Mouse (Mus musculus): ENCODE measurements around the gene Gzf1. TPM values are rescaled to one million over a fixed set of nuclear protein-coding genes. Genes with fewer than 3 reads are reported as not detected.
A peak's percentile ranks its signal among the peaks of the same experiment; 100 is the strongest.

Gzf1 gene
- polyA plus RNA-seq, 1 experiment from 2014 or later = 17.7 TPM

DNA sequence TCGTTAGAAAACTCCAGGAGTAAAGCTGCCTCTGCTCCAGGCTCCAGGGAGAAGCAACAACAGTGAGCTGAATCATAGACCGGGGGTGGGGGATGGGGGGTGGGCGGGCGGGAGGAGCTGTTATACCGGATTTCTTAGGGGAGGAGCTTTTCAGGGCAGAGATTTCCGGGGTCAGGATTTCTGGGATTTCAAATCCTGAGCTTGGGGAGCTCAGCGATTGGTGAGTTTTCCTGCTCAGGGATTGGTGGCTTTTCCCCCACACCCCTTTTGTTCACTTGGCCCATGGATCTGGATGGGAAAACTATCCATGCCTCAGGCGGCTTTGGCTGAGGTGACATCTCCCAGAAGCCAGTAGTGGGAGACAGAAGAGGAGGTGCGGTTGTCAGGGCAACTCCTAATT, 1.5 kb upstream of the Gzf1 start:
- Histone ChIP-seq H3K4me1 (replicated peaks) (peaks cover 40% of the 10 kb centered on the region), H3K36me3 (peaks cover 34% of the 10 kb centered on the region), H3K9ac (peak overlapping the region; percentile 54), H3K9me3 (replicated peaks) (no peaks in the 10 kb centered on the region), H3K4me2 (peak overlapping the region; percentile 95), H3K27ac (ENCODE audit: poor library complexity, severe bottlenecking) (peak overlapping the region; percentile 94), H3K27me3 (replicated peaks) (no peaks in the 10 kb centered on the region), H3K4me3 (peak overlapping the region; percentile 31)
- 3% methylated on average over 9 of the region's 9 CpGs for WGBS
- ATAC-seq (ENCODE audit: insufficient number of reproducible peaks, low FRiP score) = no peak; the same call in 1 of the 2 replicates

DNA sequence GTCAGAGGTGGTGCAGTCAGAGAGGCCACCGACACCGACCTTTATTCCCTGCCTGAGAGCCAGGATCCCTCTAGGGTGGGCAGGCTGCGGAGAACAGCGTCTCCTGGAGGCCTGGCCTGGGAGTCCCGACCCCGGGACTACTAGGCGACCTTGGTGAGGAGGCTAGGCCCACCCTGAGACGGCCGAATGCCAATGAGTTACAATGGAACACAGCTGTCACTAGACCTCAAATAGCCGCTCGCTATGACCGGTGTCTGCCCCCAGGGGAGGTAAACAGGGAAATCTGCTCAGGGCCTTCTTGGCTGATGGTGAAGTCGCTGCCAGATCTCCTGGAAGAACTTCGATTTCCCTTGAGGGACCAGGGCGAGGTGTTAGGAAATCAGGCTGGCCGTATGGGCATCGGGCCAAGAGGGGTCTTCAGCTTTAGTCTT, 653 bp downstream of the Gzf1 start:
- peak overlapping the region; percentile 95 for H3K4me2 ChIP-seq
- H3K27me3 ChIP-seq (replicated peaks) = no peaks in the 10 kb centered on the region
- peak overlapping the region; percentile 95 for H3K9ac ChIP-seq
- no peaks in the 10 kb centered on the region for H3K9me3 ChIP-seq (replicated peaks)
- peak; percentile 75 for ATAC-seq (ENCODE audit: insufficient number of reproducible peaks, low FRiP score)
- peak overlapping the region; percentile 97 for H3K4me3 ChIP-seq
- peak overlapping the region; percentile 94 for H3K27ac ChIP-seq (ENCODE audit: poor library complexity, severe bottlenecking)
- WGBS = 7% methylated on average over 17 of the region's 17 CpGs
- H3K36me3 ChIP-seq = peaks cover 38% of the 10 kb centered on the region
- H3K4me1 ChIP-seq (replicated peaks) = peaks cover 39% of the 10 kb centered on the region

- no peak for ATAC-seq (ENCODE audit: insufficient number of reproducible peaks, low FRiP score)
- no peak overlapping the region for H3K4me2 ChIP-seq
- 72% methylated on average over 1 of the region's 1 CpGs for WGBS
These were observed 2.2 kb downstream of the Gzf1 start for GRCm38 (mm10) chr2:148683031-148683430.

GRCm38 (mm10) chr2:148684972-148685371, 4.1 kb downstream of the Gzf1 start:
- peaks cover 61% of the 10 kb centered on the region for H3K36me3 ChIP-seq
- H3K4me2 ChIP-seq = no peak overlapping the region
- WGBS = 91% methylated on average over 2 of the region's 2 CpGs
- no peak overlapping the region for H3K4me3 ChIP-seq
- no peak for ATAC-seq (ENCODE audit: insufficient number of reproducible peaks, low FRiP score)
- H3K4me1 ChIP-seq (replicated peaks) = peaks cover 17% of the 10 kb centered on the region
- H3K27ac ChIP-seq (ENCODE audit: poor library complexity, severe bottlenecking) = no peak overlapping the region
- no peak overlapping the region for H3K9ac ChIP-seq
- H3K27me3 ChIP-seq (replicated peaks) = no peaks in the 10 kb centered on the region
- no peaks in the 10 kb centered on the region for H3K9me3 ChIP-seq (replicated peaks)

More at GRCm38 (mm10) chr2:148683031-148683430, 2.2 kb downstream of the Gzf1 start:
- Histone ChIP-seq H3K36me3 (peaks cover 46% of the 10 kb centered on the region), H3K4me3 (no peak overlapping the region), H3K27ac (ENCODE audit: poor library complexity, severe bottlenecking) (no peak overlapping the region), H3K9ac (no peak overlapping the region), H3K27me3 (replicated peaks) (no peaks in the 10 kb centered on the region), H3K9me3 (replicated peaks) (no peaks in the 10 kb centered on the region), H3K4me1 (replicated peaks) (peaks cover 33% of the 10 kb centered on the region)

DNA sequence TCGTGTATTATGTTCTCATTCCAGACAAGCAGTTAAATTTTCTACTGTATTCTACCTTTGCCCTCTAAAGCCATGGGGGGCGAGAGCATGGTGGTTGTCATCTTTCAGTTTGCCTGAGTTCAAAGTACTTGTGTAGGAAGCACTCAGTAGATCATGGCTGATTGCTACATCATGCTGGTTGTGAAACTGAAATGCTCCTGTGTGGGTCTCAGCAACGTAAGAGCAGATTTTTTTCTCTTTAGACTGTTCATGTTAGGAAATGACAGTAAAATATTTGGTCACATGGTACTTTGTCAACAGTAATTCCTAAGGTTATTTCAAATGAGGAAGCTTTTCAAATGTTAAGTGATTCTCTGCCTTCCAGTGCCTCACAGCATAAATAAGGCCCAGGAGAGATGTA, 4.9 kb downstream of the Gzf1 start:
- Histone ChIP-seq H3K9ac (no peak overlapping the region), H3K4me2 (no peak overlapping the region), H3K27me3 (replicated peaks) (no peaks in the 10 kb centered on the region), H3K4me1 (replicated peaks) (peaks cover 14% of the 10 kb centered on the region), H3K4me3 (no peak overlapping the region), H3K36me3 (peaks cover 69% of the 10 kb centered on the region), H3K9me3 (replicated peaks) (no peaks in the 10 kb centered on the region), H3K27ac (ENCODE audit: poor library complexity, severe bottlenecking) (no peak overlapping the region)
- WGBS = 87% methylated on average over 3 of the region's 3 CpGs
- no peak for ATAC-seq (ENCODE audit: insufficient number of reproducible peaks, low FRiP score)

- Histone ChIP-seq H3K27me3 (replicated peaks) (no peaks in the 10 kb centered on the region), H3K27ac (ENCODE audit: poor library complexity, severe bottlenecking) (no peak overlapping the region), H3K4me2 (no peak overlapping the region), H3K9ac (no peak overlapping the region), H3K36me3 (peaks cover 80% of the 10 kb centered on the region), H3K4me3 (no peak overlapping the region), H3K4me1 (replicated peaks) (peaks cover 9% of the 10 kb centered on the region), H3K9me3 (replicated peaks) (no peaks in the 10 kb centered on the region)
- WGBS = 66% methylated on average over 1 of the region's 1 CpGs
- no peak for ATAC-seq (ENCODE audit: insufficient number of reproducible peaks, low FRiP score)
These were observed 6.0 kb downstream of the Gzf1 start for GRCm38 (mm10) chr2:148686862-148687261.

- ATAC-seq (ENCODE audit: insufficient number of reproducible peaks, low FRiP score) = no peak
- Histone ChIP-seq H3K4me2 (no peak overlapping the region), H3K9me3 (replicated peaks) (no peaks in the 10 kb centered on the region), H3K27ac (ENCODE audit: poor library complexity, severe bottlenecking) (no peak overlapping the region), H3K4me1 (replicated peaks) (peaks cover 6% of the 10 kb centered on the region; the same call in 1 of the 2 replicates), H3K27me3 (replicated peaks) (no peaks in the 10 kb centered on the region), H3K4me3 (no peak overlapping the region), H3K9ac (no peak overlapping the region), H3K36me3 (peaks cover 87% of the 10 kb centered on the region)
- WGBS = 89% methylated on average over 5 of the region's 5 CpGs
These were observed 7.1 kb downstream of the Gzf1 start for GRCm38 (mm10) chr2:148687971-148688370.

DNA sequence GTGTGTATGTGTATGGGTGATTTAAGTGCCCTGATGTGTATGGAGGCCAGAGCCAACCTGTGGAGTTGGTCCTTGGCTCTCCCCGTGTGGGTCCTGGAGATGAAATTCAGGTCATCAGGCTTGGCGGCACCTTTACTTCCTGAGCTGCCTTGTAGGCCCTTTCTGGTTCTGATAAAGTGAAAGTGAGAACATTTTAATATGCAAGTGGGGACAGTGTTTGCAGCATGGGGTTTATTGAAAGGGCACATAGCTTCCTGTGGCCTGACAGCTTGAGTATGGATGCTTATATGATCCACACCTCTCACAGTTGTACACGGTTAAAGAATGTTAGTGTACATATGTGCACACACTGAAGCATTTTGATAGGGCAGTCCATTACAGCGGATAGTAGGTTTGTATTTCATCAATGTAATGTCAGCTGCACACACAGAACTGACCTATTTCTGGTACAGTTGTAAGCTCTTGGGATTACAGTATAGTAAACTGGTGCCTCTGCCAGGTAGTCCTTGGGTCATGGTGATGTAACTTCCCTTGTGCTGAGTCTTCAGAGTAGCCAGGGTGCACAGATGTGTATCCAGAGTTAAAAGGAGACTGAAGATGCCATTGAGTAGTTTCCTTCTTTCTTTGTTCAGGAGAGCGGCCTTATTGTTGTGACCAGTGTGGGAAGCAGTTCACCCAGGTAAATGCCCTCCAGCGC, 8.8 kb downstream of the Gzf1 start:
- H3K9ac ChIP-seq = no peak overlapping the region
- H3K9me3 ChIP-seq (replicated peaks) = no peaks in the 10 kb centered on the region
- 90% methylated on average over 6 of the region's 6 CpGs for WGBS
- peaks cover 6% of the 10 kb centered on the region; the same call in 1 of the 2 replicates for H3K4me1 ChIP-seq (replicated peaks)
- no peaks in the 10 kb centered on the region for H3K27me3 ChIP-seq (replicated peaks)
- H3K4me3 ChIP-seq = no peak overlapping the region
- peaks cover 81% of the 10 kb centered on the region for H3K36me3 ChIP-seq
- no peak for ATAC-seq (ENCODE audit: insufficient number of reproducible peaks, low FRiP score)
- no peak overlapping the region for H3K4me2 ChIP-seq
- no peak overlapping the region for H3K27ac ChIP-seq (ENCODE audit: poor library complexity, severe bottlenecking)

GRCm38 (mm10) chr2:148690291-148690690, 9.5 kb downstream of the Gzf1 start:
- H3K9ac ChIP-seq = no peak overlapping the region
- H3K36me3 ChIP-seq = peaks cover 81% of the 10 kb centered on the region
- ATAC-seq (ENCODE audit: insufficient number of reproducible peaks, low FRiP score) = no peak
- H3K4me1 ChIP-seq (replicated peaks) = peaks cover 6% of the 10 kb centered on the region; the same call in 1 of the 2 replicates
- 84% methylated on average over 3 of the region's 3 CpGs for WGBS
- no peaks in the 10 kb centered on the region for H3K27me3 ChIP-seq (replicated peaks)
- no peak overlapping the region for H3K4me3 ChIP-seq
- no peak overlapping the region for H3K27ac ChIP-seq (ENCODE audit: poor library complexity, severe bottlenecking)
- H3K4me2 ChIP-seq = no peak overlapping the region
- no peaks in the 10 kb centered on the region for H3K9me3 ChIP-seq (replicated peaks)

- peaks cover 6% of the 10 kb centered on the region; the same call in 1 of the 2 replicates for H3K4me1 ChIP-seq (replicated peaks)
- peaks cover 81% of the 10 kb centered on the region for H3K36me3 ChIP-seq
- 88% methylated on average over 5 of the region's 5 CpGs for WGBS
- ATAC-seq (ENCODE audit: insufficient number of reproducible peaks, low FRiP score) = no peak
- H3K27me3 ChIP-seq (replicated peaks) = no peaks in the 10 kb centered on the region
- no peak overlapping the region for H3K9ac ChIP-seq
- no peaks in the 10 kb centered on the region for H3K9me3 ChIP-seq (replicated peaks)
- no peak overlapping the region for H3K27ac ChIP-seq (ENCODE audit: poor library complexity, severe bottlenecking)
- no peak overlapping the region for H3K4me2 ChIP-seq
- H3K4me3 ChIP-seq = no peak overlapping the region
These were observed 10.0 kb downstream of the Gzf1 start for GRCm38 (mm10) chr2:148690781-148691180.

- WGBS = 83% methylated on average over 5 of the region's 5 CpGs
- Histone ChIP-seq H3K27me3 (replicated peaks) (no peaks in the 10 kb centered on the region), H3K4me3 (no peak overlapping the region), H3K27ac (ENCODE audit: poor library complexity, severe bottlenecking) (no peak overlapping the region), H3K9me3 (replicated peaks) (no peaks in the 10 kb centered on the region), H3K9ac (no peak overlapping the region), H3K4me1 (replicated peaks) (no peaks in the 10 kb centered on the region), H3K36me3 (peaks cover 58% of the 10 kb centered on the region), H3K4me2 (no peak overlapping the region)
- ATAC-seq (ENCODE audit: insufficient number of reproducible peaks, low FRiP score) = no peak
These were observed 17.7 kb downstream of the Gzf1 start for GRCm38 (mm10) chr2:148698571-148698970.
